Mouse (Mus musculus) embryonic facial prominence, embryonic 14.5 days (tissue): ENCODE measurements around the gene Peli2. TPM values are rescaled to one million over a fixed set of nuclear protein-coding genes. Genes with fewer than 3 reads are reported as not detected.

Experiments
- ATAC-seq: fragments of 200-750 bp; cut with Nextera tagmentation; 2 replicates; pipeline ENCODE4 v1.8.0; 2017; ENCODE audit warnings: low read depth, moderate number of reproducible peaks, moderate TSS enrichment
- DNase-seq: peaks from one replicate; pipeline ENCODE4 v3.0.0-alpha.2; 2015; ENCODE audit warnings: low spot score
- H3K27ac ChIP-seq: fragments of 300-500 bp; sonication (generic); replicated peaks from 2 replicates; pipeline ENCODE4 v1.5.1; 2014; ENCODE audit warnings: low read depth, mild to moderate bottlenecking, low read length, moderate library complexity
- H3K27me3 ChIP-seq: fragments of 300-500 bp; sonication (generic); replicated peaks from 2 replicates; pipeline ENCODE4 v1.6.1; 2014; ENCODE audit warnings: low read length; ENCODE audit not compliant: control insufficient read depth, insufficient read depth
- H3K36me3 ChIP-seq: fragments of 300-500 bp; sonication (generic); 2 replicates; pipeline ENCODE4 v1.6.1; 2014; ENCODE audit warnings: low read length, mixed read lengths; ENCODE audit not compliant: control insufficient read depth, insufficient read depth
- H3K4me1 ChIP-seq: fragments of 300-500 bp; sonication (generic); 2 replicates; pipeline ENCODE4 v1.6.1; 2014; ENCODE audit warnings: antibody characterized with exemption, low read length; ENCODE audit not compliant: control insufficient read depth, insufficient read depth
- H3K4me2 ChIP-seq: fragments of 300-500 bp; sonication (generic); 2 replicates; pipeline ENCODE4 v1.6.1; 2014; ENCODE audit warnings: low read depth, mild to moderate bottlenecking, low read length, moderate library complexity, mixed read lengths
- H3K4me3 ChIP-seq: fragments of 300-500 bp; sonication (generic); 2 replicates; pipeline ENCODE4 v1.5.1; 2014; ENCODE audit warnings: low read depth, mild to moderate bottlenecking, low read length
- H3K9ac ChIP-seq: fragments of 300-500 bp; sonication (generic); 2 replicates; pipeline ENCODE4 v1.6.1; 2014; ENCODE audit warnings: low read depth, mild to moderate bottlenecking, low read length, moderate library complexity, mixed read lengths
- H3K9me3 ChIP-seq: fragments of 300-500 bp; sonication (generic); 2 replicates; pipeline ENCODE4 v1.6.1; 2016; ENCODE audit warnings: low read length; ENCODE audit not compliant: control insufficient read depth
- WGBS: fragments of 180-500 bp; shearing (Covaris S2); extraction: QIAGEN DNeasy Blood & Tissue Kit; methylation state at CpG from one replicate; pipeline ENCODE4 v1.1.7; 2014; 5-methylcytosine and 5-hydroxymethylcytosine counted together
- polyA plus RNA-seq: library from polyadenylated mRNA; unstranded; fragments of >200 nt; fragmentation: Nextera tagmentation; extraction: Ambion mirVana; gene quantifications from 2 replicates; pipeline ENCODE4 v1.2.1, GENCODE M21; 2014

Gene Peli2
- polyA plus RNA-seq, 1 experiment from 2014 or later: 5.5 TPM

DNA sequence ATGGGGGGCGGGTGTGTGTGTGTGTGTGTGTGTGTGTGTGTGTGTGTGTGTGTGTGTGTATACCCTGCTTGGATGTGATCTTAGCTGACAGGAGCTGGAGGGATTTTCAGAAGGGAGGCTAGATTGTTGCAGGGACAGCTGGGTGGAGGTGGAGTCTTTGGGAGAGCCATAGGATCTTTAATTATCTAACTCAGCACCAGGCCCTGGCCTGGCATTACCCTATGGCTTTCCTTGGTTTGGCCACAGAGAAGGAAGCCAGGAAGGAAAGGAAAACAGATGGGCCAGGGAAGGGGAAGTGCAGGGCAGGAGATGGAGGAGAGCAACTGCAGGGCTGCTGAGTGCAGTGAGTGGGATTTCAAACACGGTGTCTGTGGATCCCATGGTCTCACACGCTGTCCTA, 18.8 kb downstream of the Peli2 start:
- H3K4me1 ChIP-seq: peaks cover 41% of the 10 kb centered on the region
- no peaks in the 10 kb centered on the region for H3K36me3 ChIP-seq
- no peak overlapping the region for H3K4me3 ChIP-seq
- H3K4me2 ChIP-seq: no peak overlapping the region
- H3K27ac ChIP-seq: no peak overlapping the region
- ATAC-seq (no peak), DNase-seq (no peak)
- WGBS: 85% methylated on average over 3 of the region's 3 CpGs
- peaks cover 4% of the 10 kb centered on the region; the same call in 1 of the 2 replicates for H3K27me3 ChIP-seq
- no peaks in the 10 kb centered on the region for H3K9me3 ChIP-seq
- H3K9ac ChIP-seq: no peak overlapping the region

DNA sequence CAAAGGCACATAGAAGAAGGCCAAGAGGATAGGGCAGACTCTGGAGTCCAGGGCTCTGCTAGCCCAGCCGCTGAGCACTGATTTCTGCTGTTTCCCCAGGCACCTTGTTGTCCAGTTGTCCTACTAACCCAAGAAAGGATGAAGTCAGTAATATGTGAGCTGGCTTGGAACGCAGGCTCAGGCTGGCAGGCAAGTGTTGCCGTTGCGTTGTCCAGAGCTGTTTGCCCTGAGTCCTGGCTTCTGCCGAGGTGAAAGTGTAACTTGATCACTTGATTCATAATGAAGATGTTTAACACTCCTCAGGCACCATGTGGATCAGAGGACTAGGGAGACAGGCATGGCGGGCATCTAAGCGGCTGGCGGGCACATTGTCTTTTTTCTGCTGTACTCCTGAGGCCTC, 21.1 kb downstream of the Peli2 start:
- no peaks in the 10 kb centered on the region for H3K9me3 ChIP-seq
- H3K27ac ChIP-seq: no peak overlapping the region
- DNase-seq (no peak), ATAC-seq (no peak)
- H3K4me1 ChIP-seq: peaks cover 23% of the 10 kb centered on the region
- H3K27me3 ChIP-seq: no peaks in the 10 kb centered on the region
- 65% methylated on average over 8 of the region's 8 CpGs for WGBS
- H3K4me3 ChIP-seq: no peak overlapping the region
- H3K36me3 ChIP-seq: no peaks in the 10 kb centered on the region
- no peak overlapping the region for H3K4me2 ChIP-seq
- no peak overlapping the region for H3K9ac ChIP-seq

DNA sequence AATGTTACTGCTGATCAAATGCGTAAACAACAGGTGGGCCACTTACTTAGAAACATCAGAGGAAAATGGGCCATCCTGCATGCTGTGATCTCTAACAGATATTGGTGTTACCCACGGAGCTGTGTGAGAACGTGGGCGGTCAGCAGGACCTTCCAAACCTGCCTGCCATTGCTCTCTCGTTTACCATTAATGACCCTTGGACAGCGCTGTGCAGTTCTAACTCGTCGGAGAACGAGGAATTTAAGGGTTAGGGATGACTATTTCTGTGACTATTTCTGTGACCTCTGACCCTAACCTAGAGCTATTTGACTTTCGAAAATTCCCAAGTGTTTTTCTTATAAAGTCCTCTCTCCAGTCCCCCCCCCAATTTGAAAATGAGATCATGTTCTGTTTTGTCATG, 22.1 kb downstream of the Peli2 start:
- no peak overlapping the region for H3K27ac ChIP-seq
- no peak overlapping the region for H3K4me3 ChIP-seq
- WGBS: 44% methylated on average over 10 of the region's 10 CpGs
- no peaks in the 10 kb centered on the region for H3K27me3 ChIP-seq
- no peak overlapping the region for H3K4me2 ChIP-seq
- H3K36me3 ChIP-seq: no peaks in the 10 kb centered on the region
- no peak for DNase-seq
- no peaks in the 10 kb centered on the region for H3K9me3 ChIP-seq
- no peak for ATAC-seq
- peaks cover 13% of the 10 kb centered on the region; the same call in 1 of the 2 replicates for H3K4me1 ChIP-seq
- H3K9ac ChIP-seq: no peak overlapping the region

DNA sequence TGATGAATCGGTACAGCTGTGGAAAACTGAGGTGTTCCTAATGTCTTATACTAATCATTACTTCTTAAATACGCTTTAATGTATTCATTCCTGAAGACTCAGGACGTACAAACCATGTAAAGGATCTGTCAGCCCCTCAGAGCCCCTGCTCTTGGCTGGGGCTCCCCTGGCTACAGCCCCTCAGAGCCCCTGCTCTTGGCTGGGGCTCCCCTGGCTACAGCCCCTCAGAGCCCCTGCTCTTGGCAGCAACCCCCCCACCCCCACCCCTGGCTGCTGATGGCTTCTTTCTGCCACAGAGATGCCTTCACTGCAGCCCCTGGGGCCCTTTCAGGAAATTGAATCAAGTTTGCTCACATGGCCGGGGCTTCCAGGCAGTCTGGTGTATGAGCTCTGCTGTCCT, 22.5 kb downstream of the Peli2 start:
- H3K4me3 ChIP-seq: no peak overlapping the region
- H3K27me3 ChIP-seq: no peaks in the 10 kb centered on the region
- no peak overlapping the region for H3K9ac ChIP-seq
- no peaks in the 10 kb centered on the region for H3K36me3 ChIP-seq
- ATAC-seq: no peak
- H3K27ac ChIP-seq: no peak overlapping the region
- no peak for DNase-seq
- peaks cover 12% of the 10 kb centered on the region; the same call in 1 of the 2 replicates for H3K4me1 ChIP-seq
- H3K9me3 ChIP-seq: no peaks in the 10 kb centered on the region
- H3K4me2 ChIP-seq: no peak overlapping the region
- WGBS: 33% methylated on average over 4 of the region's 4 CpGs

DNA sequence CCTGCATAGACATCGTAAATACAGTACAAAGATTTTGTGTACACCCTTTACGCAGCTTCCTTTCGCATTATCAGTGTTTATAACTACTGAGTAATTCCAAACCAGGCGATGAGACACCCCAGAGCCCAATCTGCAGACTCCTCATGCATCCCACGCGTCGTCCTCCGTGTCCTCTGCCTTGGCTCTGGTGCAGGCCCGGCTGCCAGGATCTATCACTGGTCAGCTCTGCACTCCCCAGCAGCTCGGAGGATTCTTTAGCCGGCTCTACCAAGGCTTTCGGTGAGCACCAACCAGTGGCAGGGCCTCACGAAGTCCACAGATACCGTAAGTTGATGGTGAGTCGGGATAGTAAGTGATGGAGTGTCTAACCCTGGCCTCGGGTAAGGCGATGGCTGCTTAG, 23.7 kb downstream of the Peli2 start:
- no peak overlapping the region for H3K27ac ChIP-seq
- WGBS: 92% methylated on average over 17 of the region's 17 CpGs
- no peak for ATAC-seq
- no peak for DNase-seq
- H3K9me3 ChIP-seq: no peaks in the 10 kb centered on the region
- H3K4me3 ChIP-seq: no peak overlapping the region
- no peak overlapping the region for H3K4me2 ChIP-seq
- no peaks in the 10 kb centered on the region for H3K36me3 ChIP-seq
- peaks cover 6% of the 10 kb centered on the region; the same call in 1 of the 2 replicates for H3K4me1 ChIP-seq
- no peak overlapping the region for H3K9ac ChIP-seq
- no peaks in the 10 kb centered on the region for H3K27me3 ChIP-seq

DNA sequence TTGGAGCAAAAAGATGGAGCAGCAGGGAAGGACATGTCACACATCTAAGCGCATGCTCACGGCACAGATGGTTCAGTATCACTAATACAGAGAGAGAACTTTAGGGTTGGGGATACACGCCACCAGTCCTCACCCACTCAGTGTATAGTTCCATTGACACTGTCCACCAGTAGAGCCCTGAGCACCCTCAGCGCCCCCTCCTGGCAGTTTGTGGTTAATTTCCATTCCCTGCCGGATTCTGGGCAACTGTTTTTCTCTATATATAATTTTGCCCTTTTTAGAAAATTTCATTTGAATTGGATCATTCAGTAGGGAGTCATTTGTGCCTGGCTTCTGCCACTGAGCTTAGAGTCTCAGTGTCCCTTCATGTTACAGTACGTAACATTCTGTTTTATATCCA, 27.1 kb downstream of the Peli2 start:
- WGBS: 80% methylated on average over 6 of the region's 6 CpGs
- no peak overlapping the region for H3K4me3 ChIP-seq
- H3K4me1 ChIP-seq: peaks cover 10% of the 10 kb centered on the region; the same call in 1 of the 2 replicates
- no peak overlapping the region for H3K9ac ChIP-seq
- H3K9me3 ChIP-seq: no peaks in the 10 kb centered on the region
- no peak overlapping the region for H3K27ac ChIP-seq
- H3K27me3 ChIP-seq: no peaks in the 10 kb centered on the region
- no peak for DNase-seq
- H3K36me3 ChIP-seq: no peaks in the 10 kb centered on the region
- no peak overlapping the region for H3K4me2 ChIP-seq
- ATAC-seq: no peak

DNA sequence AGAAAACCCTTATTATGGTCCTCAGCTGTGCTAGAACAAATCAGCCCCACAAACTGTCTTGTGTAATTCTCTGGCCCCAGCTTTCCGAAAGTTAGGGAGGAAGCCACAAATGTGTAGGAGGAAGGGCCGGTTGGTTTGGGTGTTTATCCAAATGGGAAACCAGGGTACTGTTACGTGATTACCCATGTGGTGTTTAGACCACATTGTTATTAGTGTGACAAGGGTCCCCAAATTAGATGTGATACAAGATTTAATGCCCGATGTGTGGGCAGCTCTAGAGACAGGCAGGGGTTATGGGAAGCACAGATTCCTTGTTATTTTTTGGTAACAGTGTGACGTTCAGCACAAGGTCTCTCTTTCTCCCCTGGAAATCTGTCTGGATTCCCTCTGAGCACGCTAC, 28.0 kb downstream of the Peli2 start:
- H3K4me2 ChIP-seq: no peak overlapping the region
- WGBS: 79% methylated on average over 6 of the region's 6 CpGs
- no peaks in the 10 kb centered on the region for H3K9me3 ChIP-seq
- no peaks in the 10 kb centered on the region for H3K27me3 ChIP-seq
- H3K9ac ChIP-seq: no peak overlapping the region
- peaks cover 4% of the 10 kb centered on the region; the same call in 1 of the 2 replicates for H3K4me1 ChIP-seq
- H3K4me3 ChIP-seq: no peak overlapping the region
- H3K27ac ChIP-seq: no peak overlapping the region
- no peak for DNase-seq
- H3K36me3 ChIP-seq: no peaks in the 10 kb centered on the region
- ATAC-seq: no peak

DNA sequence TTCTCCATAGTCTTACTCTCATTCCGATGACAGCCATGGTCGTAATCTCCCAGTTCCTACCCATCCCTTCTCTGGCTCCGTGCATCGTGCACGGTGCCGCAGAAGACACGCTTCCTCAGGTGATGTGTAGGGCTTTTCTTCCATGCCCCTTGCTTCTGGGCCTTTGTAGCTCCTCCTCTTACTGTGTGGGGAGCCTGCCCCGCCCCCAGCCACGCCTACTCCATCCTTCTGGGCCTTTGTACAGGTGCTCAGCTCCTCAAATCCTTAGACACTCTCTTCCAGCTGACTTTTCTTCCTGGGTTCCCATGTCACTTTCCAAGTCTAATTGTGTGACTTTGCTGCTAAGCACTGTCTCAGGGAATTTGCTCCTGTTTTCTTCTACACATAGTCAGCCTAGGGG, 28.7 kb downstream of the Peli2 start:
- DNase-seq (no peak), ATAC-seq (no peak)
- Histone ChIP-seq H3K4me2 (no peak overlapping the region), H3K9ac (no peak overlapping the region), H3K36me3 (no peaks in the 10 kb centered on the region), H3K27me3 (no peaks in the 10 kb centered on the region), H3K4me1 (peaks cover 4% of the 10 kb centered on the region; the same call in 1 of the 2 replicates), H3K4me3 (no peak overlapping the region), H3K27ac (no peak overlapping the region), H3K9me3 (no peaks in the 10 kb centered on the region)
- WGBS: 89% methylated on average over 9 of the region's 9 CpGs

DNA sequence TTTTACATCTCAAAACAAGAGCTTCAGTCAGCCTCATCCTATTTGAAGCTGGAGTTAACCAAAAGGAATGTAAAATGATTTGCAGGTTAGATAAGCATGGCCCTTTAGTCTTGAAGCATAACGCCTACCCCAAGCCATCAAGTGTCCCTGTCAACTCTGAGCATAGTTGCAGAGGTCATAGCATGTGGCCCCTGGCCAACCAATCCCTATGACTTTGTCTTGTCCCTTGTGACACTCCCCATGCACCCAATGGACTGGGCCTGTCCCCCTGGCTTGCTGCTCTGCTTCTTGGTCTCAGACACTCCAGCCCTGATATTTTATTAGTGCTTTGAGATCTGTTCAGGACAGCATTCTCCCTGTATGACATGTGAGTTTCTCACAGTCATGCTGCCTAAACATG, 30.3 kb downstream of the Peli2 start:
- no peak for ATAC-seq
- 84% methylated on average over 1 of the region's 1 CpGs for WGBS
- no peak overlapping the region for H3K9ac ChIP-seq

More for the DNA sequence above, 30.3 kb downstream of the Peli2 start:
- no peak overlapping the region for H3K27ac ChIP-seq
- DNase-seq: no peak
- H3K4me3 ChIP-seq: no peak overlapping the region
- no peaks in the 10 kb centered on the region for H3K36me3 ChIP-seq
- no peak overlapping the region for H3K4me2 ChIP-seq
- no peaks in the 10 kb centered on the region for H3K9me3 ChIP-seq
- peaks cover 8% of the 10 kb centered on the region; the same call in 1 of the 2 replicates for H3K4me1 ChIP-seq
- H3K27me3 ChIP-seq: no peaks in the 10 kb centered on the region
